Mouse (Mus musculus) heart, adult 8-10 months (tissue): ENCODE data around the gene Olfr70. TPM values are rescaled to one million over a fixed set of nuclear protein-coding genes. Genes with fewer than 3 reads are reported as not detected.
A peak's percentile ranks its signal among the peaks of the same experiment; 100 is the strongest.

Experiments
- DNase-seq: peaks from one replicate; pipeline ENCODE4 v3.0.0; 2022; ENCODE audit warnings: low spot score
- total RNA-seq, 4 experiments: library from RNA; stranded (reverse); gene quantifications; 2 replicates each; pipeline ENCODE4 v1.2.4; 2022

Olfr70 gene
- not detected for total RNA-seq

- DNase-seq: no peak
Measured at GRCm38 (mm10) chr4:43700707-43701106, at the start of gene Olfr70. Gene Olfr70 (minus strand): TSS chr4:43700807.

- DNase-seq: peak; percentile 47
Measured at GRCm38 (mm10) chr4:43745187-43745586, 44.6 kb upstream of the Olfr70 start.

DNA sequence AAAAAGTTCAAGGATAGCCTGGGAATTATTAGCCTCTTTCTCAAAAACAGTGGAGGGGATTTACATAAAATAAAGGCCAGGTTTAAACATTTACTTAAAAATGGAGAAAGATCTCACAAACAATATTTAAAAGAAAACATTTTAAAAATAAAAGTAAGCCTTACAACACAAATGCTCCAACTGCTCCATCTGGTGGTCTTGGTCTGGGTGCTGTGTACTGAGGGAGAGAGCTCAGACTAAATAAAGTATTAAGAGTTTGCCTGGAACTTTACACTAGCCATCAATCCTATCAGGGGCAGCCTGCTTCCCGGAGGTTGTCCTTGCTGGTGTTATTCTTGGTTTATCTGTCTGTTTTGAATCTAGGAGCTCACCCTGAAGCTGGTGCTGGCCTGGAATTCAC is 42.5 kb upstream of the Olfr70 start:
- no peak for DNase-seq

DNA sequence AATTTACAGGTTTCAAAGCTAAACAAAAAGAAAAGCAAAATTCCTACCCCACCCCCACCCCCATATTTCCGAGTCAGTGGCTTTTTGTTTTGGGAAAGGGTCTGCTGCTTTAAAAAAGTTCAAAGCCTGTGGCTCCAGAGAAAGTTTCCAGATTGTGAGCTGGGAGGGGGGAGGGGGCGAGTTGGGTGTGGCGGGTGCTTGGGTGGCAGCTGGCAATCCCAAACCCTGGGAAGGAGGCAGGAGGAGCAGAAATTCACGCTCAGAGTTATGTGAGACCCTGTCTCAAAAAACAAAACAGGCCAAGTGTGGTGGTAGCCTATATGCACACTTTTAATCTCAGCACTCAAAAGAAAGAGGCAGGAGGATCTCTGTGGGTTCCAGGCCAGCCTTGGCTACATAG is 42.0 kb upstream of the Olfr70 start:
- no peak for DNase-seq

DNA sequence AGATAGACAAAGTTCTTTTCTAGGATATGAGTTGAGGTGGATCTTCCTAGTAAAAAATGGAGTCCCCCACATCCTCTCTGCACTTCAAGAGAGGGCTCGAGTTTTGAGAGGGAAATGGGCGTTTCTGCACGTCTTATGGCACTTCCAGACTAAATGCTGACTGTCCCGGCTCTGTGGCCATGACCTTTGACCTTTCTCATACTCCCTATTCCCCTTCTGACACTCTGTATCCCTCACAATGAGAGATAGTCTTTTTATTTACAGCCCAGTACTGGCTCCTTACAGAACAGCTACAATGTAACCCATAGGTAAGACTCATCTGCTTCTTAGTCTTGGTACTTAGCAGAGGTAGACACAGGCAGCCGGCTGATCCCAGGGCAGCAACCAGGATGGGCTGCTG is 40.9 kb upstream of the Olfr70 start:
- DNase-seq: no peak

DNA sequence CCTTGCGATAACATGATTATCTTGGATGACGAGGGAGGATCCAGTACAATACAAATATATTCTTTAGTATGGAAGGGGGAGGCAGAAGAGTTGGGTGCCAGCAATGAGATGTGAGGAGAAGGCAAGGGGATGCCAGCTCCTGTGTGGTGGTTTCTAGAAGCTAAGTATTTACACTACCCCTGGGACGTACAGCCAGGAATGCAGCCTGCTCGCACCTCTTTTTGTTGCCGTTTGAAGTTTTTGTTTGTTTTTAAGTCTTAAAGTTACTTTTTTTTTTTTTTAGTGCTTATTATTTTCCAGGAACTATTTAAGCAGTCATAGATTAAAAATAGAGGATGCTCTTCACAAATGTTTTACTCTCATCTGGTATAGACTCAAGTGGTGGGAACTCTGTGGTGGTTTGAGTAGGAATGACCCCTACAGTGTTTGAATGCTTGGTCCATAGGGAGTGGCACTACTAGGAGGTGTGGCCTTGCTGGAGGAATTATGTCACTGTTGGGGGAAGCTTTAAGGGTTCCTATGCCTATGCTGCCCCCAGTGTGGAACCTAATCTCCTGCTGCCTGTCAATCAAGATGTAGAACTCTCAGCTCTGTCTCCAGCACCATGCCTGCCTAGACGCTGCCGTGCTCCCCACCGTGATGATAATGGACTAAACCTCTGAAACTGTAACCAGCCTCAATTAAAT is 38.5 kb upstream of the Olfr70 start:
- no peak for DNase-seq

DNA sequence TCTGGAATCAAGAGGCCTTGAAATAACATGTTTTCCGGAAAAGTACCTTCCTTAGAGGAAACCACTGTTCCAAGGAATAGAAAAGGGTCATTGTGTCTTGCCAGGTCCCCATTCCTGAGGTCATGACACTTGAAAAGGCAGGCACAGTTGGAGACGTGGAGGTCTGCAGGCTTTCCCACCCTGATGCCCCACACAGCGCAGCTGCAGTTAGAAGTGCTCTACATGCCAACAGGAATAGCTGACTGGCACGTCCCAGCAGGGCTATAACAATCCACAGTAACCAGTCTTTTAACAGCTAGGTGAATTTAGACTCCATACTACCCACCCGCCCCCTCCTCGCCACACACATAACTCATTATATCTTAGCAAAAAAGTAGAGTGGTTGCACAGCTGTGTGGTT is 36.5 kb upstream of the Olfr70 start:
- no peak for DNase-seq

DNA sequence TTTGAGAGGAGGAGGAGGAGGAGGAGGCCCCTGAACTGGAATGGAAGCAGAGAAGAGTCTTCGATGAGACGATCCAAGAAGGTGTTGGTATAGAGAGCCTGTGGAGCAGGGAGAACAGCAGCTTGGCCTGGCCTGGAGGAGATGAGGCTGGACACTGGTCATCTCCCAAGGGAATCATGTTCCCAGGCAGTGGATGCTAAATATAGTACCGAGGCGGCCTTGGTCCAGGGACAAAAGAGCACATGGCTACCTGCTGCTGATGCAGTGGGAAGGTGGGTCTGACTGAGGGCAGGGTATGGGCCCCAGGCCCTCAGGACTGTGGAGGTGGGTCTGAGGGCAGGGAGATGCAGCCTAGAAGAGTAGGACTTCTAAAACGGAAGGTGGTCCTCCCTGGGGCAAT is 32.6 kb upstream of the Olfr70 start:
- DNase-seq: peak; percentile 44

GRCm38 (mm10) chr4:43732171-43732570 is 31.6 kb upstream of the Olfr70 start:
- DNase-seq: peak; percentile 44

GRCm38 (mm10) chr4:43730750-43731297 is 30.2 kb upstream of the Olfr70 start:
- peak; percentile 41 for DNase-seq

DNA sequence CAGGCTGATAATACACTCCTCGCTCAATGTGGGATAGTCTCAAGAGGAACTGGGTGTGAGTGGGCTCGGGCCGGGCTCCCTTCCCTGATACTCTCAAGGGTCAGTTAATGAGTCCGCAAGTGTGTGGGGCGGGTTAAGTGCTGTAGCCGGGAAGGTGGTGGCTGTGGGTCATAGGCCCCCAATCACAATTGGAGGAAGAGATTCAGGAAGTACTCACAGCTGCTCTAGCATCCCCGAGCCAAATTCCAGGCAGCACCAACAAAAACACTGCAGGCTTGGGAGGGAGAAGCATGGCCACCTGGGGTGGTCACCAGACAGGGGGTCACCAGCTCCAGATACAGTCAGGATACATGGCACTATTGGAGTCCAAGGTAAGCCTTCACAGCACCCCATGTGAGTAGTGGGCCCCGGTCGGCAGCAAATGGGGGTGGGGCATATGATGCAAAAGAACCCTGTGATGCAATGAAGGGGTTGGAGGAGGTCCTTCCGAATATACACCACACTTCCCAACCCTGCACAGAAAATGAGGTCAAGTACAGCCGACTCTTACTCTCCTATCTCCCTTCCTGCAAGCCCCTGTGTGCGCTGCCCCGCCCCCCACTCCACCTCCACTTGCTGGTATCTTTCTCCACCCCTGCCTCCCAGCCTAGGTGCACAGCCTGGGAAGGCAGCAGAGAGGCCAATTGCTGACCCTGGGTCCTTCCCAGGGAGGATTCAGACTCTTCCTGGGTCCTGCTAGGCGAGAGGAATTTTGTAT is 29.4 kb upstream of the Olfr70 start, which contains the start of gene Spaar:
Gene Spaar (plus strand): TSS at position 241 of the 757 bp plus-strand sequence.
- DNase-seq: peak; percentile 88

DNA sequence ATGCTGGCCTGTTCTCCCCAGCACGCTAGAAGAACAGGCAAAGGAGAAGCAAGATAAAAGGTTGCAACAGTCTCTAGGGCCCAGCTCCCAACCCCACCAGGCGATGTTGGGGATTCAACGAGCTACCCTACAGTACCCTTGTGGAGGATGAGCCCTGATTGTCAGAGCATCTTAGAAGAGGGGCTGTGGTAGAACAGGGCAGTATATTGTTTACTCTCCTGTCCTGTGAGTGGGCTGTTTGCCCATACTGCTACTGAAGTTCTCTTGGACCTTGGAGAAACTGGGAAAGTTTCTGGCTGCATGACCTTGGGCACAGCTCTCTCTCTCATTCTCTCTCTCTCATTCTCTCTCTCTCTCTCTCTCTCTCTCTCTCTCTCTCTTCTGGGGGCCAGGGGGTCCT is 28.5 kb upstream of the Olfr70 start:
- DNase-seq: no peak

DNA sequence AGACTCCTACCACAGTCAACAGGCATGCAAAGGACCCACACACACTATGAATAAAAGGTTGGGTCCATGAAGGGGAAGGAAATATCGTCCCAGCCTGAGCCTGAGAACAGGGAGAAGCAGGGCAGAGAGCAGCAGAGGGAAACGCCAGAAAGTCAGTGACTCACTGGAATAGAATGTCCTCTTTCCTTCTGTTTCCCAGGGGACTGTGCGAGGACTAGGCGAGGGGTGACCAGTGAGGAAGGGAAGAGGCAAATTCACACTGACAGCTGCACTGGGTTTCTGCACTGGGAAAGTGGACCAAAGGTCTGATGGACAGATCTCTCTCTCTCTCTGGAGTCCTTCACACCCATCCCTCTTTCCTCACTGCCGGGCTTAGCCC is 28.0 kb upstream of the Olfr70 start:
- peak; percentile 95 for DNase-seq

GRCm38 (mm10) chr4:43727718-43728575 is 27.3 kb upstream of the Olfr70 start:
- DNase-seq: no peak

DNA sequence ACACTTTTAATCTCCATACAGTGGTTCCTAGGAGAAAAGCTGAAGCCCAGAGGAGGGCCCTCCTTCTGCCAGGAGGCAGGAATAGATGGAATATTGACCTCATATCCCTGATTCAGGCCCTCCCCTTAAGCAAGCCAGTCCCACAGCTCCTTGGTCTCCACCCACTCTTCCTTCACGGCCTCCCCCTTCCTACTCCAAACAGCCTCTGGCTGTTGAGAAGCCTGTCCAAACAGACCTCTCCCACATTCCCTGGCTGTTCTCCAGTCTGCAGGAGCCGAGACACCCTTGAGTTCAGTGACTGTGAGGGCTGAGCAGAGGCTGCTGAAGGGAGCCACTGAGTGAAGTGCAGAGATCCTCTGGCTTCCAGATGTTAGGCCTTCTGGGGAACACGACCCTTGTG is 26.4 kb upstream of the Olfr70 start, which contains the start of gene Hrct1:
Gene Hrct1 (plus strand): TSS at position 194 of the 400 bp plus-strand sequence.
- DNase-seq: peak; percentile 94

DNA sequence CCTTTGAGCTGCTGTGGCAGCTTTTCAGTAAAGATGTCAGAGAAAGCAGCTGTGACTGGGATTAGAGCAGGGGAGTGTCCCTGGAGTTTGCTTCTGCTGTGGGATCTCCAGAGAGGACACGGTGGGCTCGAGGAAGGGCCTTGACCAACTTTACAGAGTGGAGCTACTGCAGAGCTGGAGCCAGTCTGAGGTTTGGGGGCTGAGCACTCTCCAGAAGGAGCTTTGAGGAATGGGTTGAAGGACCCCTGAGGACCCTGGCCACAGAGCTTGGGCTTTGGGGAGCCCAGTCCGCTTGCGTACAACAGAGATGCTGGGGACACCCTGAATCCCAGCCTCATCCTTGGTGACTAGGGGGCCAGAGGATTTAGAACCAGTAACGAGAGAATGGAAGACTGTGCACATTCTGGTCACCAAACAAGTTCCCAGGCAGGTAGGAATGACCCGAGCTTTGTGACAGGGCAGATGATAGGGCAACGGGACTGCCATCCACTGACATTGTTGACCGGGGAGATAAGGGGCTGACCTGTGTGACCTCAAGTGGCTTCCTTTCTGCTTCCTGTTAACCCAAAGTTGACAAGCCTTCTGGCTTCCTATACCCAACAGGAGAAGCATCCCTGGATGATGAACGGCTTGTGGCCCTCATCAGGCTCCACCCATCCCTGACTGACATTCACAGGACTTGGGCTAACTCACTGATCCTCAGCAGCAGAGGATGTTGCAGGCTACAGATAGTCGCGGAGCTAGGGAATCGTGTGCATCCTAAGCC is 25.8 kb upstream of the Olfr70 start:
- no peak for DNase-seq

DNA sequence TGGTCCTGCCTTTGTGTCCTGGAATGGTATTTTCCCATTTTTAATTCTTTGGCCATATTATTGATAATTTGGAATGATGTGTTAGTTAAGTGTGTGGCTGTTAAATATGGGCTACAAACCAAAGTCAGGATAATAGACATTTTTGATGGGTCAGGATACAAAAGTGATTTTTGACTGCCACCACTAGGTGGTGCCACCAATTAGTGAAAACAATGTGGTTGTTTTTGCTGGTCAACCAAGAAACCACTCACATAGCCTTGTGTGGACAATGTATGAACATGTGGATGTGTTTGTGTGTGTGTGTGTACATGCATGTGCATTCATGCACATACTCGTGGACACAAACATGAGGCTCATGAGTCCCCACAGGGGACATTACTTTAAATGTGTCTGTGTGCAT is 24.2 kb upstream of the Olfr70 start:
- DNase-seq: peak; percentile 63

- DNase-seq: no peak
Measured at GRCm38 (mm10) chr4:43722191-43722590, 21.6 kb upstream of the Olfr70 start.

GRCm38 (mm10) chr4:43720491-43721228 is 20.1 kb upstream of the Olfr70 start:
- DNase-seq: no peak

- DNase-seq: no peak
Measured at GRCm38 (mm10) chr4:43713652-43714219, 13.1 kb upstream of the Olfr70 start.
